Mouse (Mus musculus) heart, adult 11 months (tissue): ENCODE results near the gene Mapk11.

Source experiments
- DNase-seq: peaks from one replicate; pipeline ENCODE4 v3.0.0; 2022

Mapk11 gene

GRCm38 (mm10) chr15:89173024-89173905, 23.8 kb upstream of the Mapk11 start:
- peak; percentile 96 for DNase-seq

GRCm38 (mm10) chr15:89172276-89172935, 23.0 kb upstream of the Mapk11 start:
- DNase-seq, result peak; percentile 96

- peak; percentile 95 for DNase-seq
Observed at GRCm38 (mm10) chr15:89171526-89172051, 22.2 kb upstream of the Mapk11 start.

- peak; percentile 97 for DNase-seq
Observed at GRCm38 (mm10) chr15:89170102-89170501, 20.7 kb upstream of the Mapk11 start.

- peak; percentile 99 for DNase-seq
Observed at GRCm38 (mm10) chr15:89169431-89169830, 20.0 kb upstream of the Mapk11 start.

GRCm38 (mm10) chr15:89168922-89169321, 19.5 kb upstream of the Mapk11 start:
- no peak for DNase-seq

- no peak for DNase-seq
Observed at GRCm38 (mm10) chr15:89165478-89165877, 16.1 kb upstream of the Mapk11 start.

GRCm38 (mm10) chr15:89161397-89161796, 12.0 kb upstream of the Mapk11 start:
- DNase-seq, result no peak

- no peak for DNase-seq
Observed at GRCm38 (mm10) chr15:89158516-89158915, 9.1 kb upstream of the Mapk11 start.

- DNase-seq, result peak; percentile 97
Observed at GRCm38 (mm10) chr15:89157954-89158353, 8.5 kb upstream of the Mapk11 start.

- DNase-seq, result no peak
Observed at GRCm38 (mm10) chr15:89152312-89152711, 2.9 kb upstream of the Mapk11 start.

- DNase-seq, result no peak
Observed at GRCm38 (mm10) chr15:89150041-89150390, 588 bp upstream of the Mapk11 start.

- no peak for DNase-seq
Observed at GRCm38 (mm10) chr15:89148496-89149270, 745 bp downstream of the Mapk11 start.

GRCm38 (mm10) chr15:89147895-89148294, 1.5 kb downstream of the Mapk11 start:
- DNase-seq, result no peak

GRCm38 (mm10) chr15:89147456-89147855, 2.0 kb downstream of the Mapk11 start:
- no peak for DNase-seq

- peak; percentile 95 for DNase-seq
Observed at GRCm38 (mm10) chr15:89147024-89147423, 2.4 kb downstream of the Mapk11 start.

GRCm38 (mm10) chr15:89146537-89146936, 2.9 kb downstream of the Mapk11 start:
- DNase-seq, result peak; percentile 94

GRCm38 (mm10) chr15:89145813-89146350, 3.5 kb downstream of the Mapk11 start:
- DNase-seq, result peak; percentile 92

GRCm38 (mm10) chr15:89144965-89145364, 4.5 kb downstream of the Mapk11 start:
- peak; percentile 93 for DNase-seq

GRCm38 (mm10) chr15:89143134-89143533, 6.3 kb downstream of the Mapk11 start:
- DNase-seq, result peak; percentile 94

- peak; percentile 96 for DNase-seq
Observed at GRCm38 (mm10) chr15:89141905-89142304, 7.5 kb downstream of the Mapk11 start.

- peak; percentile 92 for DNase-seq
Observed at GRCm38 (mm10) chr15:89141443-89141842, 8.0 kb downstream of the Mapk11 start.
